Mouse (Mus musculus): ENCODE measurements around the gene Zfp874a.
"Not testable (repeated sequence)": the region's sequence is repeated elsewhere in the genome, so short reads cannot be mapped to it uniquely, and the experiment has no call there.

The Zfp874a gene

DNA sequence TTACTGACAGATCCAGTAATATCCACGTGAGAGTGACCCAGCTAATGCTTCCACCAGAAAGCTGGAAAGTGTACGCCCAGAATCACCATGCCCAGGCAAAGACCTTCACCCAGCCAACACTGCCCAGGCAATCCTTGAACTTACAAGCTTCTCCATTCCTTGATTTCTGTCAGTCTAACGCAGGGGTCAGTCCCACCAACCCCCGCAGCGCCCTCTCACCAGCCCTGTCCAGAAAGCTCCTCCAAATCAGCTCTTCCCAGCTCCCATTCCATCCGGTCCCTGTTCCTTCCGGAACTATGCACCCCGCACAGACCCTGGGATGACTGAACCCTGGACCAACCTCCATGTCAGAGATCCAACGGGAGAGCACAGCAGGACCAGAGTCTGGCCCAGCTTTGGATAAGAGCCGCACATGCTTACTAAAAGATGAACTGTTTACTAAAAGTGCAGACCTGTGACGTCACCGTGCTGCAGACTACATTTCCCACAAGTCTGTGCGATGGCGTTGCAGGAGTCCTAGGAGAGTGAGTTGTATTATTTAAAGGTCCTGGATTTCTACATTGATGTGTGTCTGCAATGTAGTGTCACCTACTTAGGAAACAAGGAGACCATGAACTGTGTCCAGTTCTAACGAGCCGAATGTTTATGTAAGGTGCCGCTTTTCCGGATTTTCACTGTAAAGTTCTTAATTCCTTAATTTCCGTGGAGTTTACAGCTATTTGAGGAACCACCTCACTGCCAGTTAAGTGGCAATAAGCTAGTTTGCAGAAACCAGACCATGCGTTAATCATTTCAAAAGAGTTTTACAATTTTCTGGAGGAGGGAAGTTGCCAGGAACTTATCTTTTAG is at the start of gene Zfp874a:
Zfp874a (minus strand) TSS at position 453 of the 849 bp plus-strand sequence.
- peak; percentile 91 for DNase-seq (ENCODE audit: low spot score)

DNA sequence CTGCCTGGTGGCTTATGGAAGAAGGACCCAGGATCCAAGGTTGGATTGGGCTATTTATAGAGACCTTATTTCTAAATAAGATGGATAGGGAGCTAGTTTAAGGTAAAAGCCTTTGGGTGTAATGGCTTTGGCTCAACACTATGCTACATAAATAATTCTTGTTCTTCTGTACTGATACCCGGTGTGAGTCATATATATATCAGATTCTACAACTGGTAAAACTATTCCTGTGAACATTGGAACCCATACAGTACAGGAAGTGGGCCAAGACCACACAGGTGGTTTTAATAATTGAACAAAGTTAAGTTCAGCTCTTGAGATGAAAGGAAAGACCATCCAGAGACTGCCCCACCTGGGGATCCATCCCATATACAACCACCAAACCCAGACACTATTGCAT is 49.5 kb upstream of the Zfp874a start:
- no peak for DNase-seq (ENCODE audit: low spot score)

DNA sequence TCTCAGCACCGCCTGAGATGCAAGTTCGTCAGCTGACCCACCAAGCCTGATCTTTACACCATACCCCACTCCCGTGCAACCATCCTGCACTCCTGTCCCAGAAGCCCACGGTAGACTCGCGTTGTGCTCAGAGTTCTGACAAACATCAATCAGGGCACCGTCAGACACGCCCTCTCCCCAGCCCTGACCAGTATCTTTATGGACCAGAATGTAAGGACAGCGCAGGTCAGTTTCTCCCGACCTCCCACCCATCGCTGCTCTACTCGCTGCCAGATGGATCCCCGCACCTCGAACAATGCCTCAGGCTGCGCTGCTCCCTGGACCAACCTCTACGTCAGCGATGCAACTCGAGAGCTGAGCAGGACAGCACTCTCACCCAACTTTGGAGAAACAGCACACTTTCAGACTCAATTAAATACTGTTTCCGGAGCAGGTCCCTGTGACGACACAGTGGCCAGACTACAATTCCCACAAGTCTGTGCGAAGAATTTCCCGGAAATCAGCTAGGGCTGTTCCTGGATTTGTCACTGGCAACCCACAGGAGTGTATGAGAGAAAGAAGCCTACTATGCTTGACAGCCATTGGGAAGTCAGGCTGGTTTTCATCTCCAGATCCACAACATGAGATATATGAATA is 48.8 kb upstream of the Zfp874a start, which contains the start of gene Zfp58:
Zfp58 (minus strand) TSS at position 472 of the 636 bp plus-strand sequence.
- DNase-seq (ENCODE audit: low spot score): peak; percentile 95

DNA sequence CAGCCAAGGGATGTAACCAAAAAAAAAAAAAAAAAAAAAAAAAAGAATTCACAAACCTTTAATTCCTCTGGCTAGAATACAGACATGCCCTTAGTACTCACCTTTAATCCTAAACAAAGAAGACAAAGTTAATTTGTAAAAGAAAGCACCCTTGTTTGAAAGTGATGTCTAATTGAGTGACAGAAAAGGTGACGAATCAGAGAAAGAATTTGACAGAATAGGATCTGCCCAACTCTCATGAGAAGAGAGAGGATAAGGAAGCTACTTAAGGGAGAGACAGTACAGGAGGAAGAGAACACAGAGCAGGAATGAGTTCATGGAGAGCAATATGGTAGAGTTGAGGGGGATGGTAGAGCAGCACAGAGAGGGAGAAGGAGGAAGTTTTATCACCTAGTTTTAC is 44.2 kb upstream of the Zfp874a start:
- no peak for DNase-seq (ENCODE audit: low spot score)

DNA sequence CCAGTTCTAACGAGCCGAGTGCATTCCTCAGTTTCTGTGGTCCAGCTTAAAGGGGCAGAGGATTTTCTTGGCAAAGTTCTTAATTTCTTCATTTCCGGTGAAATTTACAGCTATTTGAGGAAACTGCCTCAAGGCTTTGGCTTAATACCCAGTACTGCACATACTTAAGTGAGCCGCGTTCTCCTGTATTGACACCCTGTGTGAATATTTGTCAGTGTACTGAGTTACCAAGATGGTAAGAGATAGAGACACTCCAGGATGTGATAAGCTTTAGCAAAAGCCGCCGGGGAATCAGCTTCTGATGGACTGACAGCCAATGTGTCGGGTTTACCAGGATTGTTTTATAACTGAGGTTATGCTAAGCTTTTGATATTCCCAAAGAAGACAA is 33.0 kb upstream of the Zfp874a start:
- no peak for DNase-seq (ENCODE audit: low spot score)

DNA sequence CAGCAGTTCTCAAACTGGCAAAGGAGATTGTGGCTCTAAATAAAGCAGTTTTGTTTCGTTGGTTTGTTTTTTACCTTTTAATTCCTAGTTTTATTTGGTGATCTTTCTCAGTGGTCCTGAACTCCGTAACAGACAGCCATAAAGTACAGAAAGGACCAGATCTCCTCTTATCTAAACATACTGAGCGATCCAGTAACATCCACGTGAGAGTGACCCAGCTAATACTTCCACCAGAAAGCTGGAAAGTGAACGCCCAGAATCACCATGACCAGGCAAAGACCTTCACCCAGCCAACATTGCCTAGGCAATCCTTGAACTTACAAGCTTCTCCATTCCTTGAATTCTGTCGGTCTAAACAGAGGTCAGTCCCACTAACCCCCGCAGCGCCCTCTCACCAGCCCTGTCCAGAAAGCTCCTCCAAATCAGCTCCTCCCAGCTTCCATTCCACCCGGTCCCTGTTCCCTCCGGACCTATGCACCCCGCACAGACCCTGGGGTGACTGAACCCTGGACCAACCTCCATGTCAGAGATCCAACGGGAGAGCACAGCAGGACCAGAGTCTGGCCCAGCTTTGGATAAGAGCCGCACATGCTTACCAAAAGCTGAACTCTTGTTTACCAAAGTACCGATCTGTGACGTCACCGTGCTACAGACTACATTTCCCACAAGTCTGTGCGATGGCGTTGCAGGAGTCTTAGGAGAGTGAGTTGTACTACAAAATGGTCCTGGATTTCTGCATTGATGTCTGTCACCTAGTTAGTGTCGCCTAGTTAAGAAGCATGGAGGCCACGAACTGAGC is 32.4 kb upstream of the Zfp874a start, which contains the start of gene Zfp874b:
Zfp874b (minus strand) TSS at position 634 of the 799 bp plus-strand sequence.
- peak; percentile 94 for DNase-seq (ENCODE audit: low spot score)

DNA sequence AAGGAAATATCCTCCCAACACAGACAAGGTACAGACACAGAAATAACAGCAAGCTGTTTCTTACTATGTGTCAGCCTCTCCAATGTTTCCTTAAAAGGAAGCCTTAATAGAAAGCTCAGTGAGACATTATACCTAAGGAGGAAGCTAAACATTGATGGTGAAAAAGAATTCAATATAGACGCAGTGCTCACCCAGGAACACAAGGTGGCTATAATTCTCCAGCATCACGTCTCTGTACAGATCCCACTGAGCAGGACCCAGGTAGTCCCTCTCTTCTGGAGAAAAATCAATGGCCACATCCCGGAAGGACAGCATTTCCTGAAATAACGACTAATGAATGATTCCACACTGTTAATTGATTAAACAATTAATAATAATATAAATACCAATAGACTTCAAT is 30.1 kb upstream of the Zfp874a start:
- no peak for DNase-seq (ENCODE audit: low spot score)

DNA sequence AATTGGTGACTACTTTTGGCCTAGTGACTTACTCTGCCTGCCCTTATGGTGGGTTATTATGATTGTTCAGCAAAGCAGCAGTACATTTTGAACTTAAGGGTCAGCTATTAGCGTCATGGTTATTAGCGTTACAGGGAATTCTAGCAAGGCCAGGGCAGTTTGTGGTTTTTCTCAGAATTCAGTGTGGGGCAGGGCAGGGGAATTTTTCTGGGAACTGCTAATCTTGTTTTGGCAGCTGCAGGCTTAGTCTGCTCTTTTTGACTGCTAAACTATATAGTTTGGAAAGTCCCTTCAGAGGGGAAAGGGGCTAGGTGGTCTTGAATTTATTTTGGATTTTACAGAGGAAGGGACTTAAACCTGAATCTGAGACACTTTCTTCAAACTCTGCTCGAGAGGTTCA is 17.9 kb upstream of the Zfp874a start:
- DNase-seq (ENCODE audit: low spot score): no peak

DNA sequence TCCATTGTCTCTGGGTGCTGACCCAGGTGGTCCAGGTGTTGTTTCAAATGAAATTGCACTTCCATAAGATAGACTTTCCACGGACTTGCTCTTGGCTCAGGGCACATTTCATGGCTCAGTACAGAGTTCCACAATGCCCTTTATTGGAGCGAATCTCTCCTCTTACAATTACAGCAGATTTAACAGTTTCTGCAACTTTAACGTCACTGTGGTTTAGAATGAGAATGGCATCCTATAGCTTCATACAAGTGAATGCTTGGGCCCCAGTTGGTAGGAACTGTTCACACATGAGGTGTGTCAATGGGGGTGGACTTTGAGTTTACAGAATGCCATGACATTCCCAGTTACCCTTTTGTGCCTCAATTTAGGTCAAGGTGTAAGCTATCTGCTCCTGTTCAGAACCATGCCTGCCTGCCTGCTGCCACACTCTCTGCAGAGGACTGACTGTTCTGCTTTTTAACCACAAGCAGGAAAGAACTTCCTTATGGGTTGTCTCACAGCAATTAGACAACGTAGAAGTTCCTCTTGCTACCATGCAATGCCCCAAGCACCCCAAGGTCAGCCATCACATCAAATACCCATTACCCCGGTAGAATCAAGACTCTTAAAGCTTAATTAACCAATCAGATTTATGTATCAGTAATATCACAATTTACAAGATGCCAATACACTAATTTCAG is 12.2 kb upstream of the Zfp874a start:
- DNase-seq (ENCODE audit: low spot score): not testable (repeated sequence)

DNA sequence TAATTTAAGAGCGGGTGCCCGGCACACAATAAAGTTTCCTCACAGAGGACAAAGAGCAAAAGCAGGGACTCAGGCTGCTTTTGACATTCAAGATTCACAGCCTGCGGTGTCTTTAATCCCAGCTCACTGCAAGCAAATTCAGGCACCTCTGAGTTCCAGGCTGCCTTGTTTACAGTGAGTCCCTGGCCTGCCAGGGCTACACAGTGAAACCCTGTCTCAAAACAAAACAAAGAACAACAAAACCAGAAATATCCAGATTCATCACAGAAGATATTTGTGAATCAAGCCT is 541 bp upstream of the Zfp874a start:
- DNase-seq (ENCODE audit: low spot score): no peak

DNA sequence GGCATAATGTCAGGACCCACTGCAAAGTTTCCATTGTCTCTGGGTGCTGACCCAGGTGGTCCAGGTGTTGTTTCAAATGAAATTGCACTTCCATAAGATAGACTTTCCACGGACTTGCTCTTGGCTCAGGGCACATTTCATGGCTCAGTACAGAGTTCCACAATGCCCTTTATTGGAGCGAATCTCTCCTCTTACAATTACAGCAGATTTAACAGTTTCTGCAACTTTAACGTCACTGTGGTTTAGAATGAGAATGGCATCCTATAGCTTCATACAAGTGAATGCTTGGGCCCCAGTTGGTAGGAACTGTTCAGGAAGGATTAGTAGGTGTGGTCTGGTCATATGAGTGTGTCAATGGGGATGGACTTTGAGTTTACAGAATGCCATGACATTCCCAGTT is 14.3 kb downstream of the Zfp874a start:
- not testable (repeated sequence) for DNase-seq (ENCODE audit: low spot score)

DNA sequence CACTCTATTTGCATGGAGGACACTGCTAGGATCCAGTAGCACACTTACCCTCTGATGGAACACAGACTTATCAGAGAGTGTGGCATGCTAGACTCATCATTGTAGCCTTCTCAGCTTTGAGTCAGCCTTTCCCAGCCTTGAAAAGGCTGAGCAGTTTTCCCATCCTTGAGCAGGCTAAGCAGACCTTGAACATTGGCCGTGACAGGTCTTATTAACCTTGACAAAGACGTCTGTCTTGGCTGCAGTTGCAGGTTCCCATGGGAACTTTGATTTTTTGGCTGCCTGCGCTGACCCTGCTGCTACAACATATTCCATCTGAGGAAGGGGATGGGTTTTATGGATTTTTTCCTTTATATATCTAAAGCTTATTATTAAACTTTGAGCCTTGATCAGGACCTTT is 23.3 kb downstream of the Zfp874a start:
- DNase-seq (ENCODE audit: low spot score): no peak

DNA sequence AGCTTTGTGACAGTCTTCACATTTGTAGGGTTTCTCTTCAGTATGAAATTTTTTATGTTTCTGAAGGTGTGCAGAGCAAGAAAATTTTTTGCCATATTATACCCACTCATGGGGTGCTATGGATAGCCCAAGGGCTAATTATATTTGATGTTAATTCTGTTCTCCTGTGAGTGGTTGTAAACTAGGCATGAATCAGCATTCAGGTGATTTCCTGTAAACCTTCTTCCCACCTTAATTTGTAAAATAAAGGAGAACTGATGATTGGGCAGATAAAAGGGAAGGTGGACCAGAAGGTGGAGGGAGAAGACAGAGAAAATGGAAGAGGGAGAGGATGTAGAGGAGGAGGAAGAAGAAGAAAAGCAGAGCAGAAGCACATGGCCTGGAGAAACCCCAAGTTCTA is 25.7 kb downstream of the Zfp874a start:
- DNase-seq (ENCODE audit: low spot score): not testable (repeated sequence)

DNA sequence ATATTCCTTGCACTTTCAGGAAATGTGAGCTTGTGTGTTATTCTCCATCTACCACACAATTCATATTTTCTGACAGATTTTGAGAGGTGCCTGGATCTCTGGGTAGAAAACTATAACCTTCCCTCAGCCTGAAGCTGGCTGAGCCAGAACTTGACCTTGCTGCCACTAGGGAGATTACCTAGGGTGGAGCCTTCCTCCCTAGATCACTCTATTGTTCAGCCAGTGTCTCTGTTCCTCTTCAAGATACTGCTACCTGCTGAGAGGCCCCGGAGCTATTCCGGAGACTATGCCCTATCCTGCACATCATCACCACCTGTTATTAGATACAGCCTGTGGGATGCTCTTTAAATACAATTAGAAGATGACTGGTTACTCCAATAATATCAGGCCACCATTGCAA is 28.9 kb downstream of the Zfp874a start:
- DNase-seq (ENCODE audit: low spot score): not testable (repeated sequence)

DNA sequence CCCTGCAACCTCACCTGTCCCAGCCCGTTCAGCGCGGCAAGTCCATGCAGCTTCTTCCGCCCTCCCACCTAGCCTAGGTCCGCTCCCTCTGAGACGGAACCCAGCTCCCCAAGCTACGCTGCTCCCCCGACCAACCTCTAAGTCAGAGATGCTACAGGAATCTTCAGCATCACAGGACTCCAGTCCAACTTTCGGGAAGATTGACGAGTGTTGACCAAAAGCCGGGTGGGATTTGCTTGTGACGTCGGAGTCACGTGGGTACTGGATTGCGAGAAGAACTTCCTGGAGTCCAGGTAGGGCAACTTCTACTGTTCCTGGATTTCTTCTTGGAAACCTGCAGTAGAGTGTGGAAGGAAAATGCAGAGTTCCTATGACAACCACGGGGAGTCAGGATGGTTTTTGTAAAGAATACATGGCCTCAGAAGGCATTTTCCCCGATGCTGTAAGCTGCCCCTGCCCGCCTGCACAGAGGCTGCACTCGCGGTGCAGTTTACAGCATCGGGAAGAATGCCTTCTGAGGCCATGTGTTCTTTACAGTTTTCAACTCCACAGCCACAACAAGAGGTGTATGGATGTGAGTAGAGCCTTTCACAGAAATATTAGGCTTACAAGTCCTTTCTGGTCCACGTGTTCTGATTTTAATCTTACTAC is 30.1 kb downstream of the Zfp874a start, which contains the start of gene Zfp459:
Zfp459 (minus strand) TSS at position 212 of the 651 bp plus-strand sequence.
- DNase-seq (ENCODE audit: low spot score): peak; percentile 71

DNA sequence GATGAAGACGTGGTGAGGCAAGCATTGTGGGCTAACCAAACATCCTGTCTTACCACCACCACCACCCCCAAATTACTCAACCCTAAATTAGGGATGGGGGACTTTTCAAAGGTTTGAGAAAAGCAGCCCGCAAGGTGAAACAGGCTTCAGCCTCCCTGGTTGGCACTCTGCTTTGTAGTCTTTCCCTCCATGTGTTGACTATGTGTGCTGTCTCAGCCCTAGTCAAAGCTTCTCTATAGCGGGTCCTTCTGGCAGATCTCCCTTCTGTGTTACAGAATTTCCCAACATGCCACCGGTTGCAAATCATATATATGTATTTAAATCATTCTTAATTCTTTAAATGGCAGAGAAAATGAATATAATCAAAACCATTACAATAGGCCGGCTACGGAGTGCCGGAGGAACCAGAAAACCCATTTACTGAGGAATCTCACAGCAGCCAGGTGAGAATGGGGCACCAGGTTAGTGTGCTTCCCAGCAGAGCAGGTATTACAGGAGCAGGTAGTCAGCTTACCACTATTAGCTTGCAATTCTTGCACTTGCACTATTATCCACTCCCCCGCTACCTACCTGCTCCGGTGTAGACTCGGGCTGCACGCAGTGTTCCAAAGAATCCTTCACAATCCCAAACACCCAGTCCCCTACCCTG is 30.7 kb downstream of the Zfp874a start:
- DNase-seq (ENCODE audit: low spot score): no peak

DNA sequence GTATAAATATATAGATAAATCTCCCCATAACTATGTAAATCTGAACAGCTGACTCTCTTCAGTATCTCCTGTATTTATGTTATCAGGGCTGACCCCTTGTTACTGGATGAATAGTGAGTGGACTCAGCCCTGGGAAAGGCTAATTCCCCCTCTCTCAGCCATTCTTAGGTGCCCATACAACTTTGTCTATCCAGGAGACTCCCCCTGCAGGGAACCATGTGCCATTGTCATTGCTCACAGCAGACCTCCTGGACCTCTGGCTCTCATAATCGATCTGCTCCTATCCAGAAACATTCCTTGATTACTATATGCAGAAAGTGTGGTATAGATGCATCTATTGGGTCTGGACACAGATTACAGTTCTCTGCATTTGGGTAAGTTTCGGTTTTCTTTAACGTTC is 34.6 kb downstream of the Zfp874a start:
- DNase-seq (ENCODE audit: low spot score): no peak

DNA sequence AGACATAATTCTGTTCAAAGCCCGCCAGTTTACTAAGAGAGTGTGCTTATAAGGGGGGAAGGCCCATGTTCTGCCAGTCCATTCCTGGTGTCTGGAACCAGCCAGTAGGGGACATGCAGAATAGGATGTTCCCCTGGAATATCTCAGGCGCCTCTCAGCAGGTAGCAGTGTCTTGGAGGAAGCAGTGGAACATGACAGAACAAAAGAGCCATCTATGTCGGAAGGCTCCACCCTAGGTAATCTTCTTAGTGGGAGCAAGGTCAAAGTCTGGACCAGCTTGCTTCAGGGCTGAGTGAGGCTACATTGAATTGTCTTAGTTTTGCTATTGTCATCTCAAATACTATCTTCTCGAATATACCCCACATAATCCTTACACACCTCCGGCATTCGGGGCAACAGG is 35.7 kb downstream of the Zfp874a start:
- DNase-seq (ENCODE audit: low spot score): no peak

DNA sequence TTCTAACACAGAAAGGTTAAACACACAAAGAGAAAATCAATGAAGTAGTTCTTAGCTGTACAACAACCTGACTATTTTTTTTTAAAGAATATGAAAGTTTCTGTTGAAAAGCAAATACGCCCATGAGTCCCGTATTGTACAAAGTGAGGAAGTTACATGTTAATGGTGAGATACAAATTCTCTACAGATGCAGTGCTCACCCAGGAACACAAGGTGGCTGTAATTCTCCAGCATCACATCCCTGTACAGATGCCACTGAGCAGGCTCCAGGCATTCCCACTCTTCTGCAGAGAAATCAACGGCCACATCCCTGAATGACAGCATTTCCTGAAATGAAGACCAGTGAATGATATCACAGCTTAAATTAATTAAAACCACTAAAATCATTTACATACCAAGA is 37.8 kb downstream of the Zfp874a start:
- not testable (repeated sequence) for DNase-seq (ENCODE audit: low spot score)

DNA sequence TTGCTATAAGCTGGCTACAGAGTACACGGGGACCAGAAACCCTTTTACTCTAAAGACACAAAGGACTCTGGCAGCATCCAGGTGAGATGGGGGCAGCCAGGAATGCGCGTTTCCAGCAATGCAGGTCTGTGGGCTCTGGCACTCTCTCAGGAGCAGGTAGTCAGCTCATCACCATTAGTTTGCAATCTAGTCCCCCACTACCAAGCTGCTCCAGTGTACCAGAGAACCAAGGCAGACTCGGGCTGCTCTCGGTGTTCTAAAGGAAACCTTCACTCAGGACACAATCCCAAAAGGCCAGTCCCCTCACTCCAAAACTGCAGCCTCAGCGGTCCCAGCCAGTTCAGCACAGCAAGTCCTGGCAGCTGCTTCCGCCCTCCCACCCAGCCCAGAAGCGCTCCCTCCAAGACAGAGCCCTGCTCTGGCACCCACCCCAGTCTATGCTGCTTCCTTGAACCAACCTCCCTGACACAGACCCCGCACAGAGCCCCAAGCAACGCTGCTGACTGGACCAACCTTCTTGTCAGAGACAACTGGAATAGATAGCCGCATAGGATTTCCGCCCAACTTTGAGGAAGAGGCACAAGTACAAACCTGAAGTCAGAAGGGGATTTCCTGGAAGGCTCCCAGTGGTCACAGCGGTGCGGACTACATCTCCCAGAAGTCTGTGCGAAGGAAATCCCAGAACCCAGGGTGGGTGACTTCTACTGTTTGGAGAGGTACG is 52.1 kb downstream of the Zfp874a start, which contains the start of gene Zfp429:
Zfp429 (minus strand) TSS at position 637 of the 721 bp plus-strand sequence.
- peak; percentile 85 for DNase-seq (ENCODE audit: low spot score)

Measured in embryo, embryonic 10.5 days (tissue).